Mouse (Mus musculus): Measurements from ENCODE around the gene Gtpbp3. TPM values are rescaled to one million over a fixed set of nuclear protein-coding genes. Genes with fewer than 3 reads are reported as not detected.

Gtpbp3 gene
- 14.6 to 19.6 TPM (median 17.3 TPM) in 4 replicates for total RNA-seq (2023)

GRCm38 (mm10) chr8:71487691-71488445 is at the start of gene Gtpbp3:
TSS of gene Gtpbp3 (plus strand) at chr8:71488103.

GRCm38 (mm10) chr8:71463188-71464033 is 24.5 kb upstream of the Gtpbp3 start, which contains the start of gene Abhd8:
TSS of gene Abhd8 (minus strand) at chr8:71463655.

GRCm38 (mm10) chr8:71464513-71465500 is 23.1 kb upstream of the Gtpbp3 start, which contains the start of gene Mrpl34:
TSS of gene Mrpl34 (plus strand) at chr8:71464959.

GRCm38 (mm10) chr8:71468916-71469315 is 19.0 kb upstream of the Gtpbp3 start, which contains the start of gene Dda1:
TSS of gene Dda1 (plus strand) at chr8:71469199.

GRCm38 (mm10) chr8:71485142-71486135 is 2.5 kb upstream of the Gtpbp3 start, which contains the start of gene Ano8:
TSS of gene Ano8 (minus strand) at chr8:71485963.

GRCm38 (mm10) chr8:71511644-71512043 is 23.7 kb downstream of the Gtpbp3 start, which contains the start of gene Plvap:
TSS of gene Plvap (minus strand) at chr8:71511752.

GRCm38 (mm10) chr8:71525226-71526050 is 37.5 kb downstream of the Gtpbp3 start, which contains the start of gene Ccdc194:
TSS of gene Ccdc194 (minus strand) at chr8:71525711.

GRCm38 (mm10) chr8:71537028-71537867 is 49.3 kb downstream of the Gtpbp3 start, which contains the start of gene Bst2:
TSS of gene Bst2 (minus strand) at chr8:71537456.

GRCm38 (mm10) chr8:71542632-71543343 is 54.9 kb downstream of the Gtpbp3 start, which contains the start of gene Mvb12a:
TSS of gene Mvb12a (plus strand) at chr8:71542922.

Other genes with a start within 250 kb of the Gtpbp3 start
- 101 to 110 TPM (median 107 TPM) in 4 replicates for gene Myo9b, start 215.4 kb upstream of the Gtpbp3 start, total RNA-seq (2023)
- 20.3 to 26.3 TPM (median 22.7 TPM) in 4 replicates for gene Haus8, start 215.2 kb upstream of the Gtpbp3 start, total RNA-seq (2023)
- gene Use1, start 121.3 kb upstream of the Gtpbp3 start, total RNA-seq (2023), result 279 to 295 TPM (median 290 TPM) in 4 replicates
- gene Ocel1, start 116.8 kb upstream of the Gtpbp3 start, total RNA-seq (2023), result 16.4 to 24.5 TPM (median 23.0 TPM) in 4 replicates
- gene Nr2f6, start 106.1 kb upstream of the Gtpbp3 start, total RNA-seq (2023), result 12.5 to 15.7 TPM (median 13.8 TPM) in 4 replicates
- gene Ushbp1, start 92.3 kb upstream of the Gtpbp3 start, total RNA-seq (2023), result not detected in 4 replicates
- gene Babam1, start 91.2 kb upstream of the Gtpbp3 start, total RNA-seq (2023), result 86.1 to 104 TPM (median 93.2 TPM) in 4 replicates
- gene Ankle1, start 82.1 kb upstream of the Gtpbp3 start, total RNA-seq (2023), result 0.39 to 1.6 TPM (median 0.60 TPM) in 4 replicates
- 12.0 to 14.3 TPM (median 12.5 TPM) in 4 replicates for gene Abhd8, start 24.4 kb upstream of the Gtpbp3 start, total RNA-seq (2023)
- 28.3 to 38.5 TPM (median 35.1 TPM) in 4 replicates for gene Mrpl34, start 23.1 kb upstream of the Gtpbp3 start, total RNA-seq (2023)
- 100 to 118 TPM (median 108 TPM) in 4 replicates for gene Dda1, start 18.9 kb upstream of the Gtpbp3 start, total RNA-seq (2023)
- 11.7 to 13.0 TPM (median 12.1 TPM) in 4 replicates for gene Ano8, start 2.1 kb upstream of the Gtpbp3 start, total RNA-seq (2023)
- gene Plvap, start 23.6 kb downstream of the Gtpbp3 start, total RNA-seq (2023), result 0.49 TPM in 1 of 4 replicates, not detected in the others
- gene Ccdc194, start 37.6 kb downstream of the Gtpbp3 start, total RNA-seq (2023), result not detected in 4 replicates
- 22.0 to 39.0 TPM (median 26.1 TPM) in 4 replicates for gene Bst2, start 49.4 kb downstream of the Gtpbp3 start, total RNA-seq (2023)
- 33.7 to 43.0 TPM (median 40.6 TPM) in 4 replicates for gene Mvb12a, start 54.8 kb downstream of the Gtpbp3 start, total RNA-seq (2023)
- not detected in 4 replicates for gene Tmem221, start 70.8 kb downstream of the Gtpbp3 start, total RNA-seq (2023)
- not detected in 4 replicates for gene Nxnl1, start 78.5 kb downstream of the Gtpbp3 start, total RNA-seq (2023)
- gene Slc27a1, start 80.8 kb downstream of the Gtpbp3 start, total RNA-seq (2023), result 9.7 to 12.1 TPM (median 11.2 TPM) in 4 replicates
- gene Pgls, start 104.1 kb downstream of the Gtpbp3 start, total RNA-seq (2023), result 96.6 to 107 TPM (median 102 TPM) in 4 replicates
- gene Fam129c, start 109.5 kb downstream of the Gtpbp3 start, total RNA-seq (2023), result 102 to 133 TPM (median 110 TPM) in 4 replicates
- 104 to 123 TPM (median 109 TPM) in 4 replicates for gene Colgalt1, start 122.9 kb downstream of the Gtpbp3 start, total RNA-seq (2023)
- gene Unc13a, start 183.7 kb downstream of the Gtpbp3 start, total RNA-seq (2023), result 0.09 to 0.33 TPM (median 0.21 TPM) in 3 of 4 replicates, not detected in the other
- 76.1 to 85.3 TPM (median 78.2 TPM) in 4 replicates for gene Jak3, start 188.2 kb downstream of the Gtpbp3 start, total RNA-seq (2023)
- gene Insl3, start 201.1 kb downstream of the Gtpbp3 start, total RNA-seq (2023), result 33.1 to 39.9 TPM (median 34.5 TPM) in 4 replicates
- gene B3gnt3, start 213.7 kb downstream of the Gtpbp3 start, total RNA-seq (2023), result 0.30 to 0.75 TPM (median 0.51 TPM) in 4 replicates
- 170 to 194 TPM (median 172 TPM) in 4 replicates for gene Fcho1, start 237.6 kb downstream of the Gtpbp3 start, total RNA-seq (2023)

All from B cell, adult 62 days (primary cell).